Mouse (Mus musculus) CD8-positive naive resting alpha-beta T cell, adult 2 months (primary cell): ENCODE data around the gene Maml1.

Experiments
- DNase-seq, 2 experiments: peaks; one replicate each; pipeline ENCODE4 v3.0.0; 2022; ENCODE audit warnings: low read depth in 2 of 2, low spot score in 2 of 2

Gene Maml1

GRCm38 (mm10) chr11:50223783-50224662 lies 68.1 kb downstream of the Maml1 start:
- no peak for DNase-seq

- no peak for DNase-seq
These were observed 69.4 kb downstream of the Maml1 start for GRCm38 (mm10) chr11:50222559-50223276.

- DNase-seq = no peak
These were observed 72.3 kb downstream of the Maml1 start for GRCm38 (mm10) chr11:50219833-50220232.

GRCm38 (mm10) chr11:50217811-50218210 lies 74.3 kb downstream of the Maml1 start:
- no peak for DNase-seq

GRCm38 (mm10) chr11:50216724-50217366 lies 75.3 kb downstream of the Maml1 start:
- DNase-seq = no peak

- no peak for DNase-seq
These were observed 76.5 kb downstream of the Maml1 start for GRCm38 (mm10) chr11:50215633-50216032.

- no peak for DNase-seq
These were observed 77.5 kb downstream of the Maml1 start for GRCm38 (mm10) chr11:50214631-50215030.

GRCm38 (mm10) chr11:50212848-50213758 lies 79.0 kb downstream of the Maml1 start:
- DNase-seq = no peak

- no peak for DNase-seq
These were observed 79.9 kb downstream of the Maml1 start for GRCm38 (mm10) chr11:50212060-50212739.

- no peak for DNase-seq
These were observed 80.6 kb downstream of the Maml1 start for GRCm38 (mm10) chr11:50211322-50212059.

GRCm38 (mm10) chr11:50210505-50211151 lies 81.5 kb downstream of the Maml1 start, which contains the start of the genes Sqstm1 and Mgat4b:
Gene Sqstm1 (minus strand): TSS chr11:50210827.
Gene Mgat4b (plus strand): TSS chr11:50210890.
- DNase-seq = peak; percentile 79 to 84

GRCm38 (mm10) chr11:50210101-50210504 lies 82.0 kb downstream of the Maml1 start:
- DNase-seq = peak; percentile 84 to 92

GRCm38 (mm10) chr11:50208039-50208438 lies 84.1 kb downstream of the Maml1 start:
- DNase-seq = no peak

GRCm38 (mm10) chr11:50207344-50207743 lies 84.8 kb downstream of the Maml1 start:
- no peak for DNase-seq

GRCm38 (mm10) chr11:50206037-50206436 lies 86.1 kb downstream of the Maml1 start:
- no peak for DNase-seq
